Mouse (Mus musculus) spleen, postnatal 14 days (tissue): ENCODE results near the gene Lrrc8d.

Source experiments
- DNase-seq, 2 experiments: peaks; one replicate each; pipeline ENCODE4 v3.0.0; 2021 to 2022; ENCODE audit warnings: low spot score in 2 of 2

Lrrc8d gene

GRCm38 (mm10) chr5:105699141-105700069, at the start of gene Lrrc8d:
Gene Lrrc8d (plus strand): TSS chr5:105699969.
- peak; percentile 59 to 70 for DNase-seq

GRCm38 (mm10) chr5:105650728-105651479, 48.9 kb upstream of the Lrrc8d start:
- no peak for DNase-seq

- no peak for DNase-seq
Observed at GRCm38 (mm10) chr5:105651561-105651991, 48.2 kb upstream of the Lrrc8d start.

GRCm38 (mm10) chr5:105654237-105655063, 45.3 kb upstream of the Lrrc8d start:
- DNase-seq, result peak; percentile 63 to 79

GRCm38 (mm10) chr5:105655100-105655734, 44.6 kb upstream of the Lrrc8d start:
- DNase-seq, result no peak

GRCm38 (mm10) chr5:105661894-105662293, 37.9 kb upstream of the Lrrc8d start:
- DNase-seq, result no peak

GRCm38 (mm10) chr5:105666930-105667329, 32.8 kb upstream of the Lrrc8d start:
- no peak for DNase-seq

GRCm38 (mm10) chr5:105667411-105667810, 32.4 kb upstream of the Lrrc8d start:
- DNase-seq, result no peak

- no peak for DNase-seq
Observed at GRCm38 (mm10) chr5:105669086-105669485, 30.7 kb upstream of the Lrrc8d start.

- DNase-seq, result no peak
Observed at GRCm38 (mm10) chr5:105669508-105670353, 30.0 kb upstream of the Lrrc8d start.

GRCm38 (mm10) chr5:105672332-105672731, 27.4 kb upstream of the Lrrc8d start:
- DNase-seq, result no peak

- no peak for DNase-seq
Observed at GRCm38 (mm10) chr5:105675511-105675910, 24.3 kb upstream of the Lrrc8d start.

- DNase-seq, result no peak
Observed at GRCm38 (mm10) chr5:105677071-105677470, 22.7 kb upstream of the Lrrc8d start.

GRCm38 (mm10) chr5:105678243-105678642, 21.5 kb upstream of the Lrrc8d start:
- no peak for DNase-seq

GRCm38 (mm10) chr5:105679261-105679660, 20.5 kb upstream of the Lrrc8d start:
- DNase-seq, result no peak

- DNase-seq, result no peak
Observed at GRCm38 (mm10) chr5:105679921-105680843, 19.6 kb upstream of the Lrrc8d start.

- no peak for DNase-seq
Observed at GRCm38 (mm10) chr5:105682143-105682611, 17.6 kb upstream of the Lrrc8d start.

- DNase-seq, result peak in 1 of 2 experiments; percentile 43
Observed at GRCm38 (mm10) chr5:105683912-105684350, 15.8 kb upstream of the Lrrc8d start.
